Mouse (Mus musculus) kidney, embryonic 14.5 days (tissue): Measurements from ENCODE around the gene Gbp7. TPM values are rescaled to one million over a fixed set of nuclear protein-coding genes. Genes with fewer than 3 reads are reported as not detected.
"Not testable (repeated sequence)": the region's sequence is repeated elsewhere in the genome, so short reads cannot be mapped to it uniquely, and the experiment has no call there.

Source experiments
- ATAC-seq: fragments of 200-750 bp; cut with Nextera tagmentation; 2 replicates; pipeline ENCODE4 v1.8.0; 2017; ENCODE audit warnings: moderate number of reproducible peaks, mild to moderate bottlenecking, moderate TSS enrichment, moderate library complexity; ENCODE audit not compliant: low FRiP score, low TSS enrichment
- H3K27ac ChIP-seq: fragments of 300-500 bp; sonication (generic); 2 replicates; pipeline ENCODE4 v1.5.1; 2014; ENCODE audit warnings: low read depth, mild to moderate bottlenecking, low read length, moderate library complexity, mixed read lengths
- H3K27me3 ChIP-seq: fragments of 300-500 bp; sonication (generic); 2 replicates; pipeline ENCODE4 v1.6.1; 2014; ENCODE audit warnings: mild to moderate bottlenecking, low read length; ENCODE audit not compliant: control insufficient read depth, insufficient read depth
- H3K36me3 ChIP-seq: fragments of 300-500 bp; sonication (generic); 2 replicates; pipeline ENCODE4 v1.6.1; 2014; ENCODE audit warnings: low read length, mixed read lengths; ENCODE audit not compliant: control insufficient read depth, insufficient read depth
- H3K4me1 ChIP-seq: fragments of 300-500 bp; sonication (generic); 2 replicates; pipeline ENCODE4 v1.6.1; 2014; ENCODE audit warnings: low read length, mixed read lengths; ENCODE audit not compliant: control insufficient read depth, insufficient read depth
- H3K4me2 ChIP-seq: fragments of 300-500 bp; sonication (generic); replicated peaks from 2 replicates; pipeline ENCODE4 v1.6.1; 2014; ENCODE audit warnings: low read depth, mild to moderate bottlenecking, low read length
- H3K4me3 ChIP-seq: fragments of 300-500 bp; sonication (generic); 2 replicates; pipeline ENCODE4 v1.5.1; 2014; ENCODE audit warnings: mild to moderate bottlenecking, low read length
- H3K9ac ChIP-seq: fragments of 300-500 bp; sonication (generic); 2 replicates; pipeline ENCODE4 v1.6.1; 2014; ENCODE audit warnings: low read depth, mild to moderate bottlenecking, low read length, moderate library complexity
- H3K9me3 ChIP-seq: fragments of 300-500 bp; sonication (generic); 2 replicates; pipeline ENCODE4 v1.6.1; 2016; ENCODE audit warnings: low read length; ENCODE audit not compliant: control insufficient read depth
- WGBS: fragments of 180-500 bp; shearing (Covaris S2); extraction: QIAGEN DNeasy Blood & Tissue Kit; methylation state at CpG from one replicate; pipeline ENCODE4 v1.1.7; 2014; 5-methylcytosine and 5-hydroxymethylcytosine counted together
- polyA plus RNA-seq: library from polyadenylated mRNA; unstranded; fragments of >200 nt; fragmentation: Nextera tagmentation; extraction: Ambion mirVana; gene quantifications from 2 replicates; pipeline ENCODE4 v1.2.1, GENCODE M21; 2014

The Gbp7 gene
- polyA plus RNA-seq, 1 experiment from 2014 or later = 2.5 TPM

DNA sequence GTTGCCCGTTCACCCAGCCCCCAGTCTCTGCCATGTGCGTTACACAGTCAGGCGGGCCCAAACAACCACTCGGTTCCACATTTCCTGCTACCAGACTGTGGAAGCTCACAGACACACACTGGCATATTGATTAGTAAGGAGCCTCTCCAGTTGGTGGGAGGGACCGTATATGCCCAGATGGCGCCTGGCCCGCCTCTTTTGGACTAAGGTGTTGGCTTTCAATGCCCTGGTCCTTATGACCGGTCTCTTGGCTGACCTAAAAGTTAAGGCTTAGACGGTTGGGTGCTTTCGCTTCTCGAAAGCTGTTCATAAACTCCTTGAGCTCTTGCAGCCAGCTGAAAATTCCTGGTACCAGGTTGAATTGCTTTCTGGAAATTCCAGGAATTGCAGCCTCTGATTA is 25.5 kb downstream of the Gbp7 start:
- H3K27ac ChIP-seq = no peak overlapping the region
- no peaks in the 10 kb centered on the region for H3K4me1 ChIP-seq
- no peaks in the 10 kb centered on the region for H3K36me3 ChIP-seq
- no peaks in the 10 kb centered on the region for H3K27me3 ChIP-seq
- H3K4me3 ChIP-seq = no peak overlapping the region
- WGBS = 87% methylated on average over 11 of the region's 11 CpGs
- no peak overlapping the region for H3K9ac ChIP-seq
- no peaks in the 10 kb centered on the region for H3K9me3 ChIP-seq
- ATAC-seq = no peak
- no peak overlapping the region for H3K4me2 ChIP-seq

- 26% methylated on average over 3 of the region's 3 CpGs for WGBS
- no peak for ATAC-seq
- 0 out of 2 replicates have a peak within 1 kb of the TSS, but pooled peaks have one; percentile 1 for H3K9ac ChIP-seq
These were observed 29.6 kb downstream of the Gbp7 start, which contains the start of gene Gbp3 for GRCm38 (mm10) chr3:142559632-142560228. Gbp3 (plus strand) TSS chr3:142560026.

GRCm38 (mm10) chr3:142560296-142560948 is 30.3 kb downstream of the Gbp7 start:
- Histone ChIP-seq H3K4me3 (peak overlapping the region; percentile 28; the same call in 1 of the 2 replicates), H3K4me2 (peak overlapping the region; percentile 41), H3K9ac (0 out of 2 replicates have a peak overlapping the region, but pooled peaks have one; percentile 1), H3K36me3 (no peaks in the 10 kb centered on the region), H3K9me3 (no peaks in the 10 kb centered on the region), H3K27me3 (no peaks in the 10 kb centered on the region), H3K27ac (no peak overlapping the region), H3K4me1 (no peaks in the 10 kb centered on the region)
- WGBS = 13% methylated on average over 12 of the region's 12 CpGs
- peak; percentile 86 for ATAC-seq

More at GRCm38 (mm10) chr3:142559632-142560228, 29.6 kb downstream of the Gbp7 start, which contains the start of gene Gbp3:
- no peaks in the 10 kb centered on the region for H3K9me3 ChIP-seq
- no peak within 1 kb of the TSS for H3K27ac ChIP-seq
- H3K27me3 ChIP-seq = no peaks in the 10 kb centered on the region
- peak within 1 kb of the TSS; percentile 28; the same call in 1 of the 2 replicates for H3K4me3 ChIP-seq
- peak within 1 kb of the TSS; percentile 41 for H3K4me2 ChIP-seq
- no peaks in the 10 kb centered on the region for H3K36me3 ChIP-seq
- no peaks in the 10 kb centered on the region for H3K4me1 ChIP-seq

DNA sequence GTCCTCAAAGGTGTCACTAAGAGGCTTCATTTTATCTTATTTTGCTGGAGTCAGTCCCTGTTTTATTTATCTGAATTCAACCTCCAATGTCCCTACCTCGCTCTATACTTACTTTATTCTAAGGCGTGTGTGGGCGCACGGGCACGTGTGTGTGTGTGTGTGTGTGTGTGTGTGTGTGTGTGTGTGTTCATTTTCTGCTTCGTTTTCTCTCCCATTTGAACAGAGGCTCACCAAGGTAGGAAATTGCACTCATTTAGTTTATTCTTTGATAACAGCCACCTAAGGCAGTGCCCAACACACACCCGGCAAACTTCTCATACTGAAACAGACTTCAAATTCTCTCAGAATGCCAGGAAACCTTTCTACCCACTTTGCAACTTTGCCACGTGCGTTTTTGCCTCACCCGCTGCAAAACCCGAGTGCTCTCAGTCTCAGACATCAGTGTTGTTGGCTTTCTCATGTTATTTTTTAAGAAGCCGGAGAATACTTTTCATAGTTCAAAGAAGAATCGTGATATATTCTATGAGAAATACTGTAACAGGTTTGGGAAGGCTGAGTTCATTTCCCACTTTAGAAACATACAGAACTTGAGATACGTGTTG is 31.0 kb downstream of the Gbp7 start:
- no peaks in the 10 kb centered on the region for H3K27me3 ChIP-seq
- no peak overlapping the region for H3K27ac ChIP-seq
- ATAC-seq = no peak
- no peaks in the 10 kb centered on the region for H3K9me3 ChIP-seq
- 88% methylated on average over 14 of the region's 14 CpGs for WGBS
- H3K4me3 ChIP-seq = no peak overlapping the region
- no peak overlapping the region for H3K9ac ChIP-seq
- H3K4me2 ChIP-seq = no peak overlapping the region
- no peaks in the 10 kb centered on the region for H3K4me1 ChIP-seq
- H3K36me3 ChIP-seq = no peaks in the 10 kb centered on the region

GRCm38 (mm10) chr3:142561666-142562065 is 31.5 kb downstream of the Gbp7 start:
- no peak for ATAC-seq
- no peak overlapping the region for H3K4me3 ChIP-seq

GRCm38 (mm10) chr3:142567490-142567889 is 37.3 kb downstream of the Gbp7 start:
- 50% methylated on average over 5 of the region's 5 CpGs for WGBS
- H3K9ac ChIP-seq, H3K4me3 ChIP-seq, H3K36me3 ChIP-seq, H3K4me1 ChIP-seq, H3K27me3 ChIP-seq, H3K27ac ChIP-seq, H3K4me2 ChIP-seq, ATAC-seq, H3K9me3 ChIP-seq: not testable (repeated sequence)

More at GRCm38 (mm10) chr3:142561666-142562065, 31.5 kb downstream of the Gbp7 start:
- WGBS = 80% methylated on average over 7 of the region's 7 CpGs
- Histone ChIP-seq H3K4me2 (no peak overlapping the region), H3K4me1 (no peaks in the 10 kb centered on the region), H3K36me3 (no peaks in the 10 kb centered on the region), H3K27ac (no peak overlapping the region), H3K27me3 (no peaks in the 10 kb centered on the region), H3K9me3 (no peaks in the 10 kb centered on the region), H3K9ac (no peak overlapping the region)

DNA sequence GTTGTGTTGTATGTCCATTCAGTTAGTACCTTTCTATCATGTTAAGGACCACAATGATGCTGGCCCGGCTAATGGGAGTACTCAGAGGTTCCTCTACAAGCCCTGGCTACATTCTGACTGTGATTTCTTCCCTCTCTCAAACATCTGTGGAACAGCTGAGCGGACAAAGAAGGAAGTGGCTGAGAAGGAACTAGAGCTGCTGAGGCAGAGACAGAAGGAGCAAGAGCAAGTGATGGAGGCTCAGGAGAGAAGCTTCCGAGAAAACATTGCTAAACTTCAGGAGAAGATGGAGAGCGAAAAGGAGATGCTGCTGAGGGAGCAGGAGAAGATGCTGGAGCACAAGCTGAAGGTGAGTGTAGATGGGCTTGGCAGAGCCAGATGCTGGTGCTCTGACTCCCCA is 40.6 kb downstream of the Gbp7 start:
- no peak for ATAC-seq
- Histone ChIP-seq H3K9ac (no peak overlapping the region), H3K4me1 (no peaks in the 10 kb centered on the region), H3K9me3 (no peaks in the 10 kb centered on the region), H3K4me2 (no peak overlapping the region), H3K36me3 (no peaks in the 10 kb centered on the region), H3K27me3 (no peaks in the 10 kb centered on the region), H3K4me3 (no peak overlapping the region), H3K27ac (no peak overlapping the region)
- 94% methylated on average over 4 of the region's 4 CpGs for WGBS

GRCm38 (mm10) chr3:142577108-142577507 is 47.0 kb downstream of the Gbp7 start:
- no peaks in the 10 kb centered on the region for H3K9me3 ChIP-seq
- H3K27ac ChIP-seq = no peak overlapping the region
- 90% methylated on average over 3 of the region's 3 CpGs for WGBS
- no peaks in the 10 kb centered on the region for H3K36me3 ChIP-seq
- no peak for ATAC-seq
- no peak overlapping the region for H3K9ac ChIP-seq
- H3K4me1 ChIP-seq = no peaks in the 10 kb centered on the region
- H3K4me3 ChIP-seq = no peak overlapping the region
- H3K4me2 ChIP-seq = no peak overlapping the region
- H3K27me3 ChIP-seq = no peaks in the 10 kb centered on the region

GRCm38 (mm10) chr3:142578342-142578741 is 48.2 kb downstream of the Gbp7 start:
- Histone ChIP-seq H3K36me3 (no peaks in the 10 kb centered on the region), H3K4me3 (no peak overlapping the region), H3K4me1 (no peaks in the 10 kb centered on the region), H3K9ac (no peak overlapping the region), H3K27ac (no peak overlapping the region), H3K4me2 (no peak overlapping the region), H3K27me3 (no peaks in the 10 kb centered on the region), H3K9me3 (no peaks in the 10 kb centered on the region)
- 89% methylated on average over 4 of the region's 4 CpGs for WGBS
- ATAC-seq = no peak
